Mouse (Mus musculus): ENCODE measurements around the gene Mmp19. TPM values are rescaled to one million over a fixed set of nuclear protein-coding genes. Genes with fewer than 3 reads are reported as not detected.
A peak's percentile ranks its signal among the peaks of the same experiment; 100 is the strongest.

Mmp19 gene
- 19.8 and 22.1 TPM in 2 replicates for polyA plus RNA-seq (2012; rRNA removed)

- DNase-seq (ENCODE audit: low spot score) = no peak
Observed at GRCm38 (mm10) chr10:128790398-128791124, at the start of gene Mmp19. Gene Mmp19 (plus strand): TSS chr10:128790910.

- DNase-seq (ENCODE audit: low spot score) = no peak
Observed at GRCm38 (mm10) chr10:128742616-128743015, 48.1 kb upstream of the Mmp19 start.

GRCm38 (mm10) chr10:128743235-128743634 is 47.5 kb upstream of the Mmp19 start:
- DNase-seq (ENCODE audit: low spot score) = no peak

GRCm38 (mm10) chr10:128743791-128744191 is 46.9 kb upstream of the Mmp19 start:
- DNase-seq (ENCODE audit: low spot score) = peak; percentile 71

- no peak for DNase-seq (ENCODE audit: low spot score)
Observed at GRCm38 (mm10) chr10:128744211-128744610, 46.5 kb upstream of the Mmp19 start.

- no peak for DNase-seq (ENCODE audit: low spot score)
Observed at GRCm38 (mm10) chr10:128744680-128745601, 45.8 kb upstream of the Mmp19 start, which contains the start of gene Dgka. Gene Dgka (minus strand): TSS chr10:128744855.

GRCm38 (mm10) chr10:128745946-128746613 is 44.6 kb upstream of the Mmp19 start:
- no peak for DNase-seq (ENCODE audit: low spot score)

- no peak for DNase-seq (ENCODE audit: low spot score)
Observed at GRCm38 (mm10) chr10:128746972-128747645, 43.6 kb upstream of the Mmp19 start.

GRCm38 (mm10) chr10:128747646-128748251 is 43.0 kb upstream of the Mmp19 start, which contains the start of gene Pym1:
Gene Pym1 (plus strand): TSS chr10:128747889.
- DNase-seq (ENCODE audit: low spot score) = peak; percentile 69

- peak; percentile 66 for DNase-seq (ENCODE audit: low spot score)
Observed at GRCm38 (mm10) chr10:128748252-128748864, 42.4 kb upstream of the Mmp19 start.

GRCm38 (mm10) chr10:128772895-128773294 is 17.8 kb upstream of the Mmp19 start:
- no peak for DNase-seq (ENCODE audit: low spot score)

GRCm38 (mm10) chr10:128773685-128774084 is 17.0 kb upstream of the Mmp19 start:
- no peak for DNase-seq (ENCODE audit: low spot score)

- DNase-seq (ENCODE audit: low spot score) = no peak
Observed at GRCm38 (mm10) chr10:128778441-128778840, 12.3 kb upstream of the Mmp19 start.

- no peak for DNase-seq (ENCODE audit: low spot score)
Observed at GRCm38 (mm10) chr10:128779011-128779795, 11.5 kb upstream of the Mmp19 start.

GRCm38 (mm10) chr10:128780200-128780599 is 10.5 kb upstream of the Mmp19 start:
- no peak for DNase-seq (ENCODE audit: low spot score)

GRCm38 (mm10) chr10:128792041-128792440 is 1.3 kb downstream of the Mmp19 start:
- no peak for DNase-seq (ENCODE audit: low spot score)

- DNase-seq (ENCODE audit: low spot score) = no peak
Observed at GRCm38 (mm10) chr10:128793258-128793657, 2.5 kb downstream of the Mmp19 start.

GRCm38 (mm10) chr10:128794391-128794790 is 3.7 kb downstream of the Mmp19 start:
- DNase-seq (ENCODE audit: low spot score) = no peak

GRCm38 (mm10) chr10:128795581-128795980 is 4.9 kb downstream of the Mmp19 start:
- DNase-seq (ENCODE audit: low spot score) = no peak

- no peak for DNase-seq (ENCODE audit: low spot score)
Observed at GRCm38 (mm10) chr10:128798676-128799075, 8.0 kb downstream of the Mmp19 start.
